Mouse (Mus musculus): Measurements from ENCODE around the gene E330017A01Rik.
A peak's percentile ranks its signal among the peaks of the same experiment; 100 is the strongest.

The E330017A01Rik gene

GRCm38 (mm10) chr16:58663816-58664215 lies 25.3 kb upstream of the E330017A01Rik start:
- DNase-seq (ENCODE audit: low read depth in 2 of 2, low spot score in 2 of 2) = no peak

- no peak for DNase-seq (ENCODE audit: low read depth in 2 of 2, low spot score in 2 of 2)
Measured at GRCm38 (mm10) chr16:58663021-58663420, 24.5 kb upstream of the E330017A01Rik start.

GRCm38 (mm10) chr16:58662287-58662791 lies 23.8 kb upstream of the E330017A01Rik start:
- no peak for DNase-seq (ENCODE audit: low read depth in 2 of 2, low spot score in 2 of 2)

- DNase-seq (ENCODE audit: low read depth in 2 of 2, low spot score in 2 of 2) = no peak
Measured at GRCm38 (mm10) chr16:58661826-58662225, 23.3 kb upstream of the E330017A01Rik start.

GRCm38 (mm10) chr16:58658668-58659067 lies 20.1 kb upstream of the E330017A01Rik start:
- DNase-seq (ENCODE audit: low read depth in 2 of 2, low spot score in 2 of 2) = no peak

- DNase-seq (ENCODE audit: low read depth in 2 of 2, low spot score in 2 of 2) = no peak
Measured at GRCm38 (mm10) chr16:58656526-58656925, 18.0 kb upstream of the E330017A01Rik start.

GRCm38 (mm10) chr16:58655751-58656150 lies 17.2 kb upstream of the E330017A01Rik start:
- no peak for DNase-seq (ENCODE audit: low read depth in 2 of 2, low spot score in 2 of 2)

- no peak for DNase-seq (ENCODE audit: low read depth in 2 of 2, low spot score in 2 of 2)
Measured at GRCm38 (mm10) chr16:58649979-58650378, 11.4 kb upstream of the E330017A01Rik start.

- no peak for DNase-seq (ENCODE audit: low read depth in 2 of 2, low spot score in 2 of 2)
Measured at GRCm38 (mm10) chr16:58638016-58638415, 523 bp downstream of the E330017A01Rik start.

- no peak for DNase-seq (ENCODE audit: low read depth in 2 of 2, low spot score in 2 of 2)
Measured at GRCm38 (mm10) chr16:58637448-58637847, 1.1 kb downstream of the E330017A01Rik start.

GRCm38 (mm10) chr16:58635866-58636265 lies 2.7 kb downstream of the E330017A01Rik start:
- DNase-seq (ENCODE audit: low read depth in 2 of 2, low spot score in 2 of 2) = no peak

GRCm38 (mm10) chr16:58629736-58630135 lies 8.8 kb downstream of the E330017A01Rik start:
- no peak for DNase-seq (ENCODE audit: low read depth in 2 of 2, low spot score in 2 of 2)

GRCm38 (mm10) chr16:58628968-58629367 lies 9.6 kb downstream of the E330017A01Rik start:
- no peak for DNase-seq (ENCODE audit: low read depth in 2 of 2, low spot score in 2 of 2)

- DNase-seq (ENCODE audit: low read depth in 2 of 2, low spot score in 2 of 2) = no peak
Measured at GRCm38 (mm10) chr16:58628336-58628680, 10.2 kb downstream of the E330017A01Rik start.

- DNase-seq (ENCODE audit: low read depth in 2 of 2, low spot score in 2 of 2) = no peak
Measured at GRCm38 (mm10) chr16:58627597-58628335, 10.8 kb downstream of the E330017A01Rik start.

GRCm38 (mm10) chr16:58623944-58624343 lies 14.6 kb downstream of the E330017A01Rik start:
- DNase-seq (ENCODE audit: low read depth in 2 of 2, low spot score in 2 of 2) = peak in 1 of 2 experiments; percentile 13

- DNase-seq (ENCODE audit: low read depth in 2 of 2, low spot score in 2 of 2) = no peak
Measured at GRCm38 (mm10) chr16:58623114-58623513, 15.4 kb downstream of the E330017A01Rik start.

- no peak for DNase-seq (ENCODE audit: low read depth in 2 of 2, low spot score in 2 of 2)
Measured at GRCm38 (mm10) chr16:58622377-58622776, 16.2 kb downstream of the E330017A01Rik start.

GRCm38 (mm10) chr16:58617346-58617745 lies 21.2 kb downstream of the E330017A01Rik start:
- DNase-seq (ENCODE audit: low read depth in 2 of 2, low spot score in 2 of 2) = no peak

GRCm38 (mm10) chr16:58616878-58617277 lies 21.7 kb downstream of the E330017A01Rik start, which contains the start of gene Gm813:
Gene Gm813, minus strand, starts transcription at chr16:58616978.
- no peak for DNase-seq (ENCODE audit: low read depth in 2 of 2, low spot score in 2 of 2)

- no peak for DNase-seq (ENCODE audit: low read depth in 2 of 2, low spot score in 2 of 2)
Measured at GRCm38 (mm10) chr16:58612969-58613368, 25.6 kb downstream of the E330017A01Rik start.

- no peak for DNase-seq (ENCODE audit: low read depth in 2 of 2, low spot score in 2 of 2)
Measured at GRCm38 (mm10) chr16:58607101-58607500, 31.4 kb downstream of the E330017A01Rik start.

- DNase-seq (ENCODE audit: low read depth in 2 of 2, low spot score in 2 of 2) = no peak
Measured at GRCm38 (mm10) chr16:58604680-58605079, 33.9 kb downstream of the E330017A01Rik start.
